Mouse (Mus musculus): ENCODE measurements around the gene Phactr1. TPM values are rescaled to one million over a fixed set of nuclear protein-coding genes. Genes with fewer than 3 reads are reported as not detected.

Phactr1 gene
- polyA plus RNA-seq, 1 experiment from 2014 or later, result 58.4 TPM

DNA sequence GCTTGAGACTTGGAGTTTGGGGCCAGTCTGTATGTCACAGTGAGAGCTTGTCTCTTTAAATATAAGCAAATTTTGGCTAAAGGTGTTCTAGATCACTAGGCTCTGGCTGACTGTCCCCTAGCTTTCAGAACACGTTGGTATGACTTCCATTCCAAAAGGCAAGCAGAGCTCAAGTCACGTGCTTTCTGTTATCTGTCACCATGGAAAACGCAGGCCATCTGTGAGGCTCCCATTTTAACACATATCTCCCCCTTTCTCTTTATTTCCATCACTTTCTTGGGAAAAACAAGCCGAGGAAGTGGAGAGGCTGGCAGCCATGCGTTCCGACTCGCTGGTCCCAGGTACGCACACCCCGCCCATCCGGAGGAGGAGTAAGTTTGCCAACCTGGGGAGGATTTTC, 275.9 kb downstream of the Phactr1 start:
- no peaks in the 10 kb centered on the region for H3K9me3 ChIP-seq (ENCODE audit: control insufficient read depth, low read length)
- H3K27me3 ChIP-seq (ENCODE audit: control insufficient read depth, insufficient read depth, low read length), result no peaks in the 10 kb centered on the region
- 89% methylated on average over 10 of the region's 10 CpGs for WGBS
- H3K36me3 ChIP-seq (ENCODE audit: control insufficient read depth, insufficient read depth, low read length), result no peaks in the 10 kb centered on the region
- no peak for ATAC-seq (ENCODE audit: low read depth)
- H3K4me3 ChIP-seq (ENCODE audit: low read depth, low read length), result no peak overlapping the region
- H3K4me1 ChIP-seq (ENCODE audit: control insufficient read depth, insufficient read depth, low read length), result no peaks in the 10 kb centered on the region
- no peak overlapping the region for H3K9ac ChIP-seq (replicated peaks; ENCODE audit: low read depth, low read length)
- no peak overlapping the region for H3K27ac ChIP-seq (ENCODE audit: low read depth, low read length)
- H3K4me2 ChIP-seq (ENCODE audit: low read depth, low read length), result no peak overlapping the region

DNA sequence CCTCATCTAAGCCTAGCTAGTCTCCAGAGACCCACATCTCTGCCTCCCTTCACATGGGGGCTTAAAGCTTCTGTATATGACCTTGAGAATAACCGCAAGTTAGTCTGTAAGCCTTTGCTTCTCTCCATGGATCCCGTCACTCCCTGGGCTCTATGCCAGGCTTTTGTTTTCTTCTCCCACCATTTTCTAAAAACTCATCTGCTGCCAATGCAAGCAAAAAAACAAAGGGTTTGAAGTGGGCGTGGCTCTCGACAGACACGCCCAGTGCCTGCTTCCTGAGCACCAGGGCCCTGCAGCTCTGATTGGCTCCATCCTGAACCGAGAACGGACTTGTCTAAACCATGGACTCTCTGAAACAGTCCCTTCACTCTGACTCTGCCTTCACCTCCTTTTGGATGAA, 277.4 kb downstream of the Phactr1 start:
- Histone ChIP-seq H3K4me3 (ENCODE audit: low read depth, low read length) (no peak overlapping the region), H3K9ac (replicated peaks; ENCODE audit: low read depth, low read length) (no peak overlapping the region), H3K4me2 (ENCODE audit: low read depth, low read length) (no peak overlapping the region), H3K27me3 (ENCODE audit: control insufficient read depth, insufficient read depth, low read length) (no peaks in the 10 kb centered on the region), H3K9me3 (ENCODE audit: control insufficient read depth, low read length) (no peaks in the 10 kb centered on the region), H3K27ac (ENCODE audit: low read depth, low read length) (no peak overlapping the region), H3K36me3 (ENCODE audit: control insufficient read depth, insufficient read depth, low read length) (no peaks in the 10 kb centered on the region), H3K4me1 (ENCODE audit: control insufficient read depth, insufficient read depth, low read length) (no peaks in the 10 kb centered on the region)
- ATAC-seq (ENCODE audit: low read depth), result no peak
- 73% methylated on average over 7 of the region's 7 CpGs for WGBS

DNA sequence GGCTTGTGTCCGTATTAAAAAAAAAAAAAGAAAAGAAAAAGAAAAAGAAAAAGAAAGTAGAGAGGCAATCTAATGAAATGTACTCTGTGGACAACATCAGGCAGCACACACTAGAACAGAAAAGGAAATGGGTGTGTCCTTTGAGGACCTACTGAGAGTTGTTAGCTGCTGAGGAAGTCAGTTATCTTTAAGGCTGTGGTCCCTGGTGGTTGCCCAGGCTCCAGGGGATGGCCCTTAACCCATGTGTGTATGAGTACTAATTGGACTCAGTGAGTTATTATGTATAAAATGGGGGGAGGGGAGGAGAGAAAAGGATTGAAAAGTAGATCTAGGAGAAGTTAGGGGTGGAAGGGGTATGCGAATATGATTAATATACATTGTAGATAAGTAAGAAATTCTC, 278.4 kb downstream of the Phactr1 start:
- no peak for ATAC-seq (ENCODE audit: low read depth)
- Histone ChIP-seq H3K4me1 (ENCODE audit: control insufficient read depth, insufficient read depth, low read length) (no peaks in the 10 kb centered on the region), H3K4me3 (ENCODE audit: low read depth, low read length) (no peak overlapping the region), H3K27me3 (ENCODE audit: control insufficient read depth, insufficient read depth, low read length) (no peaks in the 10 kb centered on the region), H3K9me3 (ENCODE audit: control insufficient read depth, low read length) (no peaks in the 10 kb centered on the region), H3K4me2 (ENCODE audit: low read depth, low read length) (no peak overlapping the region), H3K36me3 (ENCODE audit: control insufficient read depth, insufficient read depth, low read length) (no peaks in the 10 kb centered on the region), H3K9ac (replicated peaks; ENCODE audit: low read depth, low read length) (no peak overlapping the region), H3K27ac (ENCODE audit: low read depth, low read length) (no peak overlapping the region)
- 97% methylated on average over 2 of the region's 2 CpGs for WGBS

DNA sequence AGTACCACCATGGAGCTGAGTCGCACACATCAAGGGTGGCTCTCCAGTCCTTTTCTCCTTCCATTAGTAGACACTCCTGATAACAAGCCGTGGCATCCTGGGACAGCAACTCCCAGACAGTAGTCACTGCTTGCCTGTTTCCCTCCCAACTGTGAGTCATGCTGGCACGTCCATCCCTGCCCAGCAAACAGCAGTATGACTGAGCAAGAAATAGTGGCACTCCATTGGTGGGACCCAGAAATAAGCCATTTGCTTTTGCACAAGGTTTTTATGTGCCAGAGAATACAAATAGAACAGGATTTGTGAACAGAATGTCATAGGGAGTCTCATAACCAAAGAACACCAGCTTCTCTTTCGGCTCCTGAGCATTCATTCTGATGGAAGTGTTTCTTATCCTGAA, 281.1 kb downstream of the Phactr1 start:
- Histone ChIP-seq H3K27ac (ENCODE audit: low read depth, low read length) (no peak overlapping the region), H3K4me3 (ENCODE audit: low read depth, low read length) (no peak overlapping the region), H3K27me3 (ENCODE audit: control insufficient read depth, insufficient read depth, low read length) (no peaks in the 10 kb centered on the region), H3K9me3 (ENCODE audit: control insufficient read depth, low read length) (no peaks in the 10 kb centered on the region), H3K4me1 (ENCODE audit: control insufficient read depth, insufficient read depth, low read length) (no peaks in the 10 kb centered on the region), H3K36me3 (ENCODE audit: control insufficient read depth, insufficient read depth, low read length) (no peaks in the 10 kb centered on the region), H3K4me2 (ENCODE audit: low read depth, low read length) (no peak overlapping the region), H3K9ac (replicated peaks; ENCODE audit: low read depth, low read length) (no peak overlapping the region)
- 94% methylated on average over 4 of the region's 4 CpGs for WGBS
- no peak for ATAC-seq (ENCODE audit: low read depth)

DNA sequence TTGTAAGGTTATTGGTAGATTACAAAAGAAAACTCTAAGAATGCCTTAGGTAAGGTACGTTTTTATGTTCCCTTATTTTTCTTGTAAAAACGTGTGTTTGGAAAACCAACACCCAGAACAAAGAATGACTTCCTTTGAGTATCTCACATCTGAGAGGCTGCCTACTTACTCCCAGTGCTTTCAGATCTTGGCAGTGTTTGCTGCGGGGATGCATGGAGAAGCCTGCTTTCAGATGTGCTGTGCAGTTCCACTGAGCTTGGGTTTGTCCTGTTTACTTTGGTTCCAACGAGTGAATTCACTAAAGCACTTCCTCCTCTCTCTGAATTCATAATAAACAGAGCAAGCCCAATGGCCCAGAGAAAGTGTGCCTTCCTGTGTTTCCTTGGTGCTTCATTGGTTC, 288.1 kb downstream of the Phactr1 start:
- Histone ChIP-seq H3K27ac (ENCODE audit: low read depth, low read length) (no peak overlapping the region), H3K36me3 (ENCODE audit: control insufficient read depth, insufficient read depth, low read length) (no peaks in the 10 kb centered on the region), H3K4me3 (ENCODE audit: low read depth, low read length) (no peak overlapping the region), H3K27me3 (ENCODE audit: control insufficient read depth, insufficient read depth, low read length) (no peaks in the 10 kb centered on the region), H3K4me1 (ENCODE audit: control insufficient read depth, insufficient read depth, low read length) (no peaks in the 10 kb centered on the region), H3K9ac (replicated peaks; ENCODE audit: low read depth, low read length) (no peak overlapping the region), H3K4me2 (ENCODE audit: low read depth, low read length) (no peak overlapping the region), H3K9me3 (ENCODE audit: control insufficient read depth, low read length) (no peaks in the 10 kb centered on the region)
- no peak for ATAC-seq (ENCODE audit: low read depth)
- 80% methylated on average over 4 of the region's 4 CpGs for WGBS

DNA sequence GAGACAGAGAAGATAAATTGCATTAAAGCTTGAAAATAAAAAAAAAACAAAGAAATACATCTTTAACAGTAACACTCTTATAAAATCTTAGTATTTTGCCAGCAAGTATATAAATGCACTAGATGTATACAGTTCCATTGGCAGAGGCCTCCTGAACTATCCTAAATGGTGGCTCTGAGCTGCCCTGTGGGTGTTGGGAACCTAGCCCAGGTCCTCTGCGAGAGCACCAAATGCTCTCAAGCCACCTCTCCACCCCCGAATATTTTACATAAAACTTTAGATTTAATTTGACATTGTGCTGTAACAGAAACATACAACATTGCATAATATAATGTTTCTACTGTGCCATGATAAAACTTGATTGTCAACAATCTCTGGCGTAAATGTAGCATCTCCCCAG, 293.1 kb downstream of the Phactr1 start:
- no peak overlapping the region for H3K9ac ChIP-seq (replicated peaks; ENCODE audit: low read depth, low read length)
- H3K27me3 ChIP-seq (ENCODE audit: control insufficient read depth, insufficient read depth, low read length), result no peaks in the 10 kb centered on the region
- H3K4me2 ChIP-seq (ENCODE audit: low read depth, low read length), result no peak overlapping the region
- H3K27ac ChIP-seq (ENCODE audit: low read depth, low read length), result no peak overlapping the region
- H3K36me3 ChIP-seq (ENCODE audit: control insufficient read depth, insufficient read depth, low read length), result no peaks in the 10 kb centered on the region
- H3K4me1 ChIP-seq (ENCODE audit: control insufficient read depth, insufficient read depth, low read length), result no peaks in the 10 kb centered on the region
- H3K4me3 ChIP-seq (ENCODE audit: low read depth, low read length), result no peak overlapping the region
- WGBS, result 83% methylated on average over 3 of the region's 3 CpGs
- no peak for ATAC-seq (ENCODE audit: low read depth)
- H3K9me3 ChIP-seq (ENCODE audit: control insufficient read depth, low read length), result no peaks in the 10 kb centered on the region

DNA sequence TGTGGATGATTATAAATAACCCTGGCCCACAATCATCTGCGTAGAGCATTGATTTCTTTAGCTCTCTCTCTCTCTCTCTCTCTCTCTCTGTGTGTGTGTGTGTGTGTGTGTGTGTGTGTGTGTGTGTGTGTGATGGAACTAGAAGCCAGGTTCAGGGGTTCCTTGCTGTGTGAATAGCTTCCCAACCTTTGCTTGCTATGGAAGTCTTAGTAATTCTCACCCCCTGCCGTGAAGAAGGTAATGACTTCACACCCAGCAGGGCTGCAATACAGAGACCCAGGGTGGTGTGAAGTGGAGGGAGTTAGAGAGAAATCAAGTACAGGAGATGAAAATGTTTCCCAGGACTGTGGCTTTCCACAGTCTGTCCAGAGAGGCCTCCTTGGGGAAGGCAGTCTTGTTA, 293.5 kb downstream of the Phactr1 start:
- Histone ChIP-seq H3K27me3 (ENCODE audit: control insufficient read depth, insufficient read depth, low read length) (no peaks in the 10 kb centered on the region), H3K9me3 (ENCODE audit: control insufficient read depth, low read length) (no peaks in the 10 kb centered on the region), H3K4me3 (ENCODE audit: low read depth, low read length) (no peak overlapping the region), H3K4me1 (ENCODE audit: control insufficient read depth, insufficient read depth, low read length) (no peaks in the 10 kb centered on the region), H3K27ac (ENCODE audit: low read depth, low read length) (no peak overlapping the region), H3K4me2 (ENCODE audit: low read depth, low read length) (no peak overlapping the region), H3K36me3 (ENCODE audit: control insufficient read depth, insufficient read depth, low read length) (no peaks in the 10 kb centered on the region), H3K9ac (replicated peaks; ENCODE audit: low read depth, low read length) (no peak overlapping the region)
- ATAC-seq (ENCODE audit: low read depth), result no peak
- WGBS, result 71% methylated on average over 2 of the region's 2 CpGs

DNA sequence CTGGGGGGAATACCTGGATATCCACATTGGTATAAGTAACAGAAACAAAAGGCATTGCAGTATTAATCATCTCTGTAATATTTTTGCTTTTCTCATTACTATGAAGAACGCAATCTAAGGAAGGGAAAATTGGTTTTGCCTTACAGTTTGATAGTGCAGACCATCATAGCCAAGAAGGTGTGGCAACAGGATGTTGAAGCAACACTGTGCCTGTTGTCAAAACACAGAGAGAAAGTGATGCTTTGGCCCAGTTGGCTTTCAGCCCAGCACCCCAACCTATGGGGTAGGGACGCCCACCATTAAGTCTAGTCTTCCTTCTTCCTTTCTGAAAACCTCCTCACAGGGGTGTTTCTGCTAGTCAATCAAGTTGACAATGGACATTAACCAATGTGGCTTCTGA, 294.1 kb downstream of the Phactr1 start:
- ATAC-seq (ENCODE audit: low read depth), result no peak
- Histone ChIP-seq H3K9me3 (ENCODE audit: control insufficient read depth, low read length) (no peaks in the 10 kb centered on the region), H3K4me3 (ENCODE audit: low read depth, low read length) (no peak overlapping the region), H3K36me3 (ENCODE audit: control insufficient read depth, insufficient read depth, low read length) (no peaks in the 10 kb centered on the region), H3K4me1 (ENCODE audit: control insufficient read depth, insufficient read depth, low read length) (no peaks in the 10 kb centered on the region), H3K4me2 (ENCODE audit: low read depth, low read length) (no peak overlapping the region), H3K27me3 (ENCODE audit: control insufficient read depth, insufficient read depth, low read length) (no peaks in the 10 kb centered on the region), H3K27ac (ENCODE audit: low read depth, low read length) (no peak overlapping the region), H3K9ac (replicated peaks; ENCODE audit: low read depth, low read length) (no peak overlapping the region)
- 94% methylated on average over 2 of the region's 2 CpGs for WGBS

DNA sequence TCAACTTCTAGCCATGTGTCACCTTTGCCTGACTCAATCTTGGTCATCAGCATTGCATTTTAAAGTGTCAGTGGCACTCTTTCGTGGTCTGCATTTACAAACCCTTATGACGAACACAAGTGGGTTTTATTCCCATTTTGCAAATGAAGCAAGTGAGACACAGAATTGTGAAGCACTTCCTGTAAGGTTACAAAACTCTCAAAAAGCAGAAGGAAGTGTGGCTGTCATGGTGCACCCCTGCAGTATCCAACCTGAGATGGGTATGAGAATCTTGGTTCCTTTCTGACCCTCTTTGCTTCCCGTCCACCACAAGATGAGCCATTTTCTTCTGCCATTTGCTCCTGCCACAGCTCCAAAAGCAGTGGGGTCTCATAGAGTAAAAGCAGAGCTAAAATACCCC, 295.7 kb downstream of the Phactr1 start:
- Histone ChIP-seq H3K4me1 (ENCODE audit: control insufficient read depth, insufficient read depth, low read length) (no peaks in the 10 kb centered on the region), H3K27me3 (ENCODE audit: control insufficient read depth, insufficient read depth, low read length) (no peaks in the 10 kb centered on the region), H3K36me3 (ENCODE audit: control insufficient read depth, insufficient read depth, low read length) (no peaks in the 10 kb centered on the region), H3K4me3 (ENCODE audit: low read depth, low read length) (no peak overlapping the region), H3K4me2 (ENCODE audit: low read depth, low read length) (no peak overlapping the region), H3K9me3 (ENCODE audit: control insufficient read depth, low read length) (no peaks in the 10 kb centered on the region), H3K27ac (ENCODE audit: low read depth, low read length) (no peak overlapping the region), H3K9ac (replicated peaks; ENCODE audit: low read depth, low read length) (no peak overlapping the region)
- no peak for ATAC-seq (ENCODE audit: low read depth)
- WGBS, result 89% methylated on average over 3 of the region's 3 CpGs

DNA sequence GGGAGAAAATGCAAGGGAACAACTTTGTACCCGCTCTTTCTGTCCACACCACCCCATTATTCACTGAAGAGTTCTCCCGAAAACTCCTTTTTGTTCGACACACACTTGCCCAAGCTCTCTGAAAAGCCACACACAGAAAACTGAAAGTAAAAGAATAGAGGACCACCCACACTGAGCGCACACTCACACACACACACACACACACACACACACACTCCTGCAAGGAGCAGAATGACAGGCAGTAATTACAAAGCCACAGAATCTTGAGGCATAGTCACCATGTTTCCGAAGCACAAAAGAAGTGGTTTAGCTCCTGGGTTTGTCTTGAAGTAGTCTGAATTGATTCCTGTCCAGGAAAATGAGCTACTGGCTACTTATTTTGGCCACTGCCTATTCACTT, 296.5 kb downstream of the Phactr1 start:
- 54% methylated on average over 5 of the region's 5 CpGs for WGBS

More for the DNA sequence above, 296.5 kb downstream of the Phactr1 start:
- Histone ChIP-seq H3K4me2 (ENCODE audit: low read depth, low read length) (no peak overlapping the region), H3K4me3 (ENCODE audit: low read depth, low read length) (no peak overlapping the region), H3K27ac (ENCODE audit: low read depth, low read length) (no peak overlapping the region), H3K9me3 (ENCODE audit: control insufficient read depth, low read length) (no peaks in the 10 kb centered on the region), H3K4me1 (ENCODE audit: control insufficient read depth, insufficient read depth, low read length) (no peaks in the 10 kb centered on the region), H3K9ac (replicated peaks; ENCODE audit: low read depth, low read length) (no peak overlapping the region), H3K27me3 (ENCODE audit: control insufficient read depth, insufficient read depth, low read length) (no peaks in the 10 kb centered on the region), H3K36me3 (ENCODE audit: control insufficient read depth, insufficient read depth, low read length) (no peaks in the 10 kb centered on the region)
- ATAC-seq (ENCODE audit: low read depth), result no peak

Measured in neural tube, embryonic 14.5 days (tissue).